Mouse (Mus musculus): Measurements from ENCODE around the gene Btbd11. TPM values are rescaled to one million over a fixed set of nuclear protein-coding genes. Genes with fewer than 3 reads are reported as not detected.

Gene Btbd11
- polyA plus RNA-seq, 1 experiment from 2014 or later = 10.0 TPM

DNA sequence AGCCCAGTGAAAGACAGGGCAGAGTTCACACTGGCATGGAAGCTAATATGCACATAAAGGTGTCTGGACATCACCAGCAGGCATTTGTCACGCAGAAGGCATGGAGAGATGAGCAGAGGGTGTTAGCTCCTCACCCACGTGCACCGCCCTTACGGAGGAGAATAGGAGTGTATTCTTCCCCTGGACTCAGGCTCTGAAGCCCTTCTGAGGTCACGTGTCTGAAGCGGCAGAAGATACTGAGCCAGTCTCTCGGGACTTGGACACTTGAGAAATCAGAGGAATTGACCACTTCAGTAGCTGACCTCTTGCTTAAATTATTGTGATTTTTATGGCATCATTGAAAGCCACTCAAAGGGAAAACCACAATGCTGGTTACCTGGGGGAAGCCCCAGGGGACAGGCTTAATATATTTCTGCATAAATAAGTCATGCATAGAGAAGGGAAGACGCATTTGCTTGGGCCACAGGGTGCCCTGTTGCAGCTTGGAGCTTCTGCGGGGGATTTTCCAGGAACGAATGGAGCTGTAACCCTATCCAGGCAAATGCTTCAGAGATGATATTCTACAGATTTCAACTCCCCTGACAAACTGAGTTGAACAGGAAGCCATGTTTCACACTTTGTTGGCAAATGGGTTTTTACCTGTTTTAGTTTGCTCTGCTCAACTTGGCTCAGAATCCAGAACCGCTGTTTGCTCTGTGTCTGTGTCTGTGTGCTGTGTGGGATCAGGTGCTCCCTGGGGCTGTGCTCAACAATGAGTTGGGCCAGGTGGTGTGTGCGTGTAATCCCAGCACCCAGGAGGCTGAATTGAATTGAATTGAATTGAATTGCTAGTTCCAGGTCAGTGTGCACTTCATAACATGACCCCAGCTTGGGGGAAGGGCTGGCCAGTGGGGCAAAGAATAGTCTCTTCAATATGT is 231.1 kb downstream of the Btbd11 start:
- H3K27ac ChIP-seq (replicated peaks) = 0 out of 2 replicates have a peak overlapping the region, but pooled peaks have one; percentile 11
- H3K4me1 ChIP-seq = peaks cover 14% of the 10 kb centered on the region
- peak; percentile 54; the same call in 1 of the 2 replicates for ATAC-seq (ENCODE audit: low FRiP score, low read depth)
- H3K36me3 ChIP-seq = no peaks in the 10 kb centered on the region
- 51% methylated on average over 12 of the region's 12 CpGs for WGBS
- no peak overlapping the region for H3K4me2 ChIP-seq (replicated peaks)
- no peak overlapping the region for H3K4me3 ChIP-seq
- H3K9ac ChIP-seq (replicated peaks) = no peak overlapping the region
- no peaks in the 10 kb centered on the region for H3K9me3 ChIP-seq
- H3K27me3 ChIP-seq = no peaks in the 10 kb centered on the region

DNA sequence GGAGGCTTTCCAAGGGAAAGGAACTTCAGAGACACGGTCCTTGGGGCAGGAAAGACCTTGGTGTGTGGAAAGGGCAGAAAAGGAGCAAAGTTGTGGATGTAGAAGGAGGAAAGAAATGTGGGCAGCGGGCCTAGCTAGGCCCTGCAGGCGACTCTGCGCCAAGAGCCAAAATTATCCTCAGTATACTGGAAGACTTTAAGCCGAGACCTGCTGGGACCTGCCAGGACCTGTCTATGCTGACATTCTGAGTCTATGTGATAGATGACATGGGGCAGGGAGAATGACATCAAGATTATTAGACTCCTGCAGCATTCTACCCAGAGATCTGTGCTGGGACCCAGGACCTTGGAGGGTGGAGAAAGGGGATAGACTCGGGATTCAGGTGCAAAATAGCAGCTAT is 234.5 kb downstream of the Btbd11 start:
- no peak overlapping the region for H3K27ac ChIP-seq (replicated peaks)
- H3K4me3 ChIP-seq = no peak overlapping the region
- ATAC-seq (ENCODE audit: low FRiP score, low read depth) = no peak
- no peaks in the 10 kb centered on the region for H3K36me3 ChIP-seq
- H3K4me2 ChIP-seq (replicated peaks) = no peak overlapping the region
- 87% methylated on average over 6 of the region's 6 CpGs for WGBS
- no peak overlapping the region for H3K9ac ChIP-seq (replicated peaks)
- H3K9me3 ChIP-seq = no peaks in the 10 kb centered on the region
- peaks cover 18% of the 10 kb centered on the region for H3K4me1 ChIP-seq
- no peaks in the 10 kb centered on the region for H3K27me3 ChIP-seq

DNA sequence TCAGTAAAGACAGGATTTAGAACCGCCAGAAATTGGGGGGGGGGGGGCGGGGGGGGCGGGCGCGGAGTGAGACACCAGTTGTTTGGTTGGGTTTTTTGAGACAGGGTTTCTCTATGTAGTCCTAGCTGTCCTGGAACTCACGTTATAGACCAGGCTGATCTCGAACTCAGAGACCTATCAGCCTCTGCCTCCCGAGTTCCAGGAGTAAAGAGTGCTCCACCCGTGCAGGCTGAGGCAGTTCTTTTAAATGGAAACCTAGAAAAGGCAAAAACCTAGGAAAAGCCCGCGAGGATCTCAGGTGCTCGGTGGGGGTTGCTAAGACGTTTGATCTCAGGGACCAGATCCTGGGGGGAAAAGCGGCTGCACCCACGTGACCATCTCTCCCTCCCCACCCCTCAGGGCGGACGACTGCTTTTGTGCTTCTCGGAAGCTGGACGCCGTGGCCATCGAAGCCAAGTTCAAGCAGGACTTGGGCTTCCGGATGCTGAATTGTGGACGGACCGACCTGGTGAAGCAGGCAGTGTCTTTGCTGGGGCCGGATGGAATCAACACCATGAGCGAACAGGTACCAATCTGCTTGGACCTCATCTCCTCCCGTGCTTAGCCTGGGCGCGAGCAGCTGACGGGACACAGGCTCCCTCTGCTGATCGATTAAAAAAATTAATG is 238.0 kb downstream of the Btbd11 start:
- Histone ChIP-seq H3K27ac (replicated peaks) (no peak overlapping the region), H3K36me3 (no peaks in the 10 kb centered on the region), H3K9ac (replicated peaks) (peak overlapping the region; percentile 41), H3K27me3 (no peaks in the 10 kb centered on the region), H3K4me1 (peaks cover 5% of the 10 kb centered on the region; the same call in 1 of the 2 replicates), H3K4me2 (replicated peaks) (peak overlapping the region; percentile 58), H3K9me3 (no peaks in the 10 kb centered on the region), H3K4me3 (peak overlapping the region; percentile 42)
- ATAC-seq (ENCODE audit: low FRiP score, low read depth) = peak; percentile 82
- WGBS = 4% methylated on average over 31 of the region's 31 CpGs

DNA sequence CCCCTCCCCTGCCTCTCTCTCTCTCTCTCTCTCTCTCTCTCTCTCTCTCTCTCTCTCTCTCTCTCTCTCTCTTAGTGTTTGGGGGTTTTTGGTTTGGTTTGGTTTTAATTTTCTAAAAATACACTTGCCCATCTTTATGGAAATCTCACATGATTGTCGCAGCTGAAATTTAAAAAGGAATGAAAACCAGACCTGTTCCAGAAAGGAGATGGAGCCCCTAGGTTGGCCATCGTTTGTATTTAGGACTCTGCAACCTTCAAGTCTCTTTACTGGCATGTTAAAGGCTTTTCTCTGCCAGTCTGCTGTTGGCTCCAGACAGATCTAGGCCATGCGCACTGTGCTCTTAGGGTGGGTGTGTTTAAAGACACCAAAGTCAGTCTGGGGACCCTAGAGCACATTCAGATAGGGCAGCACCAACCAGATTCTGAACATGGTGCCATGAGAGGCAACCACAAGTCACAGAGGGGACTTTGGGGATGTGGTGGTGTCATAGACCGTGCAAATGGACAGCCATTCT is 238.6 kb downstream of the Btbd11 start:
- ATAC-seq (ENCODE audit: low FRiP score, low read depth) = no peak
- Histone ChIP-seq H3K27ac (replicated peaks) (no peak overlapping the region), H3K4me1 (peaks cover 5% of the 10 kb centered on the region; the same call in 1 of the 2 replicates), H3K27me3 (no peaks in the 10 kb centered on the region), H3K9ac (replicated peaks) (no peak overlapping the region), H3K36me3 (no peaks in the 10 kb centered on the region), H3K4me2 (replicated peaks) (peak overlapping the region; percentile 58), H3K4me3 (peak overlapping the region; percentile 42; the same call in 1 of the 2 replicates), H3K9me3 (no peaks in the 10 kb centered on the region)
- 61% methylated on average over 4 of the region's 4 CpGs for WGBS

DNA sequence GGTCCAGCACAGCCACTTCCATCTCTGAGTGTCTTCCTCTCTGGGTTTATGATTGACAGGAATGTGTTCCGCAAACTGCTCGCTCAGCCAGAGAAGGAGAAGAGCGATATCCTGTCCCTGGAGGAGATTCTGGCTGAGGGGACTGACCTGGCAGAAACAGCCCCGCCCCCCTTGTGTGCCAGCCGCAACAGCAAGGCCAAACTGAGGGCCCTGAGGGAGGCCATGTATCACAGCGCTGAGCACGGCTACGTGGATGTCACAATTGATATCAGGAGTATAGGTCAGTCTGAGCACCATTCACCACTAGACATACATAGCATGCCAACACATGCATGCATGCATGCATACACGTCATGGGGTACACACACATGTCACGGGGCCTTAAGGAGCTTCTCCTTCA is 245.4 kb downstream of the Btbd11 start:
- Histone ChIP-seq H3K9ac (replicated peaks) (no peak overlapping the region), H3K36me3 (no peaks in the 10 kb centered on the region), H3K4me3 (no peak overlapping the region), H3K4me2 (replicated peaks) (no peak overlapping the region), H3K9me3 (no peaks in the 10 kb centered on the region), H3K4me1 (no peaks in the 10 kb centered on the region), H3K27me3 (no peaks in the 10 kb centered on the region), H3K27ac (replicated peaks) (no peak overlapping the region)
- 90% methylated on average over 10 of the region's 10 CpGs for WGBS
- ATAC-seq (ENCODE audit: low FRiP score, low read depth) = no peak

DNA sequence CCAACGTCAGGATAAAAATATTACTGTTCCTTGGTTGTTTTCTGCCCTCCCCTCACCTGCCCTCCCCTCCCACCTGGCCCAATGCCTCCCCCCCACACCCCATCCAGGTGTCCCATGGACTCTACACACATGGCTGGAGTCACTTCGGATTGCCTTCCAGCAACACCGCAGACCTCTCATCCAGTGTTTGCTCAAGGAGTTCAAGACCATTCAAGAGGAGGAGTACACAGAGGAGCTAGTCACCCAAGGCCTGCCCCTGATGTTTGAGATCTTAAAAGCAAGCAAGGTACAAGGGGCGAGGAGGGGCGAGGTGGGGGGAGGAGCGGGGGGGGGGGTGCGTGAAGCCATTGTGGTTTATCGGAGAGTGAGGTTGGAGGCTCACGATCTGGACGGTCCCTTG is 247.0 kb downstream of the Btbd11 start:
- Histone ChIP-seq H3K9me3 (no peaks in the 10 kb centered on the region), H3K4me2 (replicated peaks) (no peak overlapping the region), H3K36me3 (no peaks in the 10 kb centered on the region), H3K27ac (replicated peaks) (no peak overlapping the region), H3K4me1 (no peaks in the 10 kb centered on the region), H3K9ac (replicated peaks) (no peak overlapping the region), H3K27me3 (no peaks in the 10 kb centered on the region), H3K4me3 (no peak overlapping the region)
- WGBS = 87% methylated on average over 10 of the region's 10 CpGs
- no peak for ATAC-seq (ENCODE audit: low FRiP score, low read depth)

DNA sequence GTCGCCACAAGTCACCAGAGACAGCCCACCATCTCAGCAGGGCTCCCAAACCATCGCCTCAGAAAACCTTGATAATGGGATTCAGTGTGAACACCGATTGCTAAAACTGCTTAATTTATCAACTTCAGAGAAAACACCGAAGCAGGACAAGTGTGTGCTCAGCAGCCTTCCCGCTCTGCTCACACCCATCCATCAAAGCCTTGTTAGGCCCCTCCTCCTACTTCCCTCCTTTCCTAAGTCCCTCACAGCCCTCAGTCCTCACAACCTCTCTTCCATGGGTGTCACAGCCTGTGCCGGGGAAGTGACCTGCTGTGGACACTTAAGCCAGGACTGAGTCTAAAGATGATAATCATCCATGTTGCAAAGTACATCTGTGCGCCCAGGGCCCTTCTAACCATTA is 251.0 kb downstream of the Btbd11 start:
- WGBS = 67% methylated on average over 7 of the region's 7 CpGs
- Histone ChIP-seq H3K27ac (replicated peaks) (no peak overlapping the region), H3K4me1 (no peaks in the 10 kb centered on the region), H3K9me3 (no peaks in the 10 kb centered on the region), H3K36me3 (no peaks in the 10 kb centered on the region), H3K4me2 (replicated peaks) (no peak overlapping the region), H3K27me3 (no peaks in the 10 kb centered on the region), H3K4me3 (no peak overlapping the region), H3K9ac (replicated peaks) (no peak overlapping the region)
- no peak for ATAC-seq (ENCODE audit: low FRiP score, low read depth)

DNA sequence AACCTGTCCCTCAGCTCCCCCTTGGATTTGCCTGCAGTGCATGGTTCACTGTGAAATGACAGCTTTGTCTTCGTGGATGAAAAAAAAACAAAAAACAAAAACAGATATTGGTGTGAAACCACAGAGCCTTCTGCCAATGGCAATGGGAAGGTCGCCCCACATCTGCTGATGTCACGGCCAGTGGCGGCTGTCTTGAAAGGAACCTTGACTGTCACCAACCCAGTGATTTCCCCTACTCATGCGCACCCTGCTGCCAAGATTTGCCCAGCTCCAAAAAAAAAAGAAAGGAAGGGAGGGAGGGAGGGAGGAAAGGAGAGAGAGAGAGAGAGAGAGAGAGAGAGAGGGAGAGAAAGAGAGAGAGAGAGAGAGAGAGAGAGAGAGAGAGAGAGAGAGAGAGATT is 251.5 kb downstream of the Btbd11 start:
- no peak for ATAC-seq (ENCODE audit: low FRiP score, low read depth)

DNA sequence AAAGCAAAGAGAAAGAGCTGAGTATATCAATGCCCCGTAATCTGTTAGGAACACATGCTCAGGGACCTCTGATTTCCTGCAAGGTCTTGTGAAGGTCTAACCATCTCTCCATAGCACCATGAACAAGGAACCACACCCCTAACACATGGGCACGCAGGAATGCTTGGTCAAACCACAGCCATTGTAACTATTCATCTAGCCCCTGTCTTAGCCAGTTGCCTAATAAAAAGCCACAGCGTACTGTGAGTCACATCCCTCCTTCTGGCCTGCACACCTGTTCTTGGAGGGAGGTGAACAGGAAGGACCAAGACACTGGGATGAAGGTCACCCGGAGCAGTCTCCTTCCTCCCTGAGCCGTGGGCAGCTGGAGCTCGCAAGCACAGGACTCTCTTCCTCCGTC is 253.0 kb downstream of the Btbd11 start:
- H3K4me1 ChIP-seq = no peaks in the 10 kb centered on the region
- no peak overlapping the region for H3K9ac ChIP-seq (replicated peaks)
- 92% methylated on average over 7 of the region's 7 CpGs for WGBS
- H3K4me2 ChIP-seq (replicated peaks) = no peak overlapping the region
- no peaks in the 10 kb centered on the region for H3K36me3 ChIP-seq
- no peak overlapping the region for H3K27ac ChIP-seq (replicated peaks)
- no peaks in the 10 kb centered on the region for H3K9me3 ChIP-seq
- H3K4me3 ChIP-seq = no peak overlapping the region
- ATAC-seq (ENCODE audit: low FRiP score, low read depth) = no peak
- H3K27me3 ChIP-seq = no peaks in the 10 kb centered on the region

More for the DNA sequence above, 251.5 kb downstream of the Btbd11 start:
- no peaks in the 10 kb centered on the region for H3K27me3 ChIP-seq
- no peaks in the 10 kb centered on the region for H3K36me3 ChIP-seq
- WGBS = 73% methylated on average over 5 of the region's 5 CpGs
- no peak overlapping the region for H3K4me3 ChIP-seq
- no peak overlapping the region for H3K9ac ChIP-seq (replicated peaks)
- no peaks in the 10 kb centered on the region for H3K9me3 ChIP-seq
- H3K4me2 ChIP-seq (replicated peaks) = no peak overlapping the region
- no peak overlapping the region for H3K27ac ChIP-seq (replicated peaks)
- H3K4me1 ChIP-seq = no peaks in the 10 kb centered on the region

DNA sequence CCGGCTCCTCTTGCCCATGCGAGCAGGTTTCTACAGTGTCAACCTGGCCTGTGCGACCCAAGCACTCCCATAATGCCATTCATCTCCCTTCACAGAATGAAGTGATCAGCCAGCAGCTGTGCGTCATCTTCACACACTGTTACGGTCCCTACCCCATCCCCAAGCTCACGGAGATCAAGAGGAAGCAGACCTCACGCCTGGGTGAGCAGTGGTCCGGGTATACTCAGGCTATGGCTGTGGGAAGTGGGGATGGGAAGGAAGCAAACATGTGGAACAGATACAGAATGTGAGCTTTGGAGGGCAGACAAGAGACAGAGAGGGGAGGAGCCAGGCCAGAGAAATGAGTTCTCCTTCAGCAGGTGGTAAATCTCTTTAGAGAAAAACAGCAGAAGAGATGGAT is 253.8 kb downstream of the Btbd11 start:
- no peaks in the 10 kb centered on the region for H3K27me3 ChIP-seq
- no peak overlapping the region for H3K9ac ChIP-seq (replicated peaks)
- no peak overlapping the region for H3K27ac ChIP-seq (replicated peaks)
- no peak for ATAC-seq (ENCODE audit: low FRiP score, low read depth)
- H3K4me2 ChIP-seq (replicated peaks) = no peak overlapping the region
- H3K4me3 ChIP-seq = no peak overlapping the region
- no peaks in the 10 kb centered on the region for H3K9me3 ChIP-seq
- H3K4me1 ChIP-seq = no peaks in the 10 kb centered on the region
- H3K36me3 ChIP-seq = no peaks in the 10 kb centered on the region
- WGBS = 74% methylated on average over 8 of the region's 8 CpGs

DNA sequence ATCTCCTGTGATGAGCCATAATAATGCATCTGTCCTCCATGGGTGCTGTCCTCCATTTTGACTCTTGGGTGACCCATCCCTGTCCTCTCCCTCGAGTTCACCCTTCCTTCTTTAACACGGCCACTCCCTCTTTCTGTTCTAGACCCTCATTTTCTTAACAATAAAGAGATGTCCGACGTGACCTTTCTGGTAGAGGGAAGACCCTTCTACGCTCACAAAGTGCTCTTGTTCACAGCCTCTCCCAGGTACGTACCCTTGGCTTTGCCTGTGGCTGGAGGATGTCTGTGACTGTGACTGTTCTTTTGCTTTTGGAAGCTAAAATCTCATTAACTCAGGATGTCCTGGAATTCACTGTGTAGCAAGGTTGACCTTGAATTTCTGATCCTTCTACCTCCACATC is 258.7 kb downstream of the Btbd11 start:
- Histone ChIP-seq H3K9me3 (no peaks in the 10 kb centered on the region), H3K27ac (replicated peaks) (no peak overlapping the region), H3K36me3 (no peaks in the 10 kb centered on the region), H3K27me3 (no peaks in the 10 kb centered on the region), H3K4me2 (replicated peaks) (no peak overlapping the region), H3K4me3 (no peak overlapping the region), H3K4me1 (no peaks in the 10 kb centered on the region), H3K9ac (replicated peaks) (no peak overlapping the region)
- WGBS = 83% methylated on average over 6 of the region's 6 CpGs
- ATAC-seq (ENCODE audit: low FRiP score, low read depth) = no peak

DNA sequence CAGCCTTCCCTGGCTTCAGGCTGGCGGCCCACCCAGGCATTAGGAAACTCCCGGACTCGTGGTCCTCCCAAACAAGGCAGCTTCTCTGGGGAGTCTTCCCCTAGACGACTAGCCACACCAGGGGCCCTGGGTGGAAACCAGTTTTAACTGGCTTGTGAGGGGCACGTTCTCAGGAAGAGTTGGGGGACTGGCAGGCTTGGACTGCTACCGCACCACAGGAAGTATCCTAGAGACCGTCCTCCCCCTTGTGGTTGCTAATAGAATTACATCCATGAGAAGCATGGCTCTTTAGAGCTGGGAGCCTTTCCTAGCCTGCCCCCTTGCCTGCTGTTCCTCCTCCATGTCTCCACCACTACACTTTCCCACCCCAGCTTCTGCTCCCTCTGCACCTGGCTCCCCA is 265.1 kb downstream of the Btbd11 start:
- Histone ChIP-seq H3K4me3 (no peak overlapping the region), H3K9me3 (no peaks in the 10 kb centered on the region), H3K36me3 (no peaks in the 10 kb centered on the region), H3K27me3 (no peaks in the 10 kb centered on the region), H3K9ac (replicated peaks) (no peak overlapping the region), H3K27ac (replicated peaks) (no peak overlapping the region), H3K4me1 (0 out of 2 replicates have a peak, but pooled peaks cover 2% of the 10 kb centered on the region), H3K4me2 (replicated peaks) (0 out of 2 replicates have a peak overlapping the region, but pooled peaks have one; percentile 5)
- ATAC-seq (ENCODE audit: low FRiP score, low read depth) = peak; percentile 52
- WGBS = 31% methylated on average over 7 of the region's 7 CpGs

Measured in midbrain, embryonic 12.5 days (tissue).